Mouse (Mus musculus) effector memory CD4-positive, alpha-beta T cell, adult 7 months (primary cell): ENCODE results near the gene Slc25a36. TPM values are rescaled to one million over a fixed set of nuclear protein-coding genes. Genes with fewer than 3 reads are reported as not detected.

Experiments used
- polyA plus RNA-seq: library from polyadenylated mRNA; unstranded; fragments of 100-300 nt; shearing (Covaris generic); gene quantifications from one replicate; pipeline ENCODE4 v1.2.1, GENCODE M21; 2017

Slc25a36 gene
- 149 TPM for polyA plus RNA-seq

DNA sequence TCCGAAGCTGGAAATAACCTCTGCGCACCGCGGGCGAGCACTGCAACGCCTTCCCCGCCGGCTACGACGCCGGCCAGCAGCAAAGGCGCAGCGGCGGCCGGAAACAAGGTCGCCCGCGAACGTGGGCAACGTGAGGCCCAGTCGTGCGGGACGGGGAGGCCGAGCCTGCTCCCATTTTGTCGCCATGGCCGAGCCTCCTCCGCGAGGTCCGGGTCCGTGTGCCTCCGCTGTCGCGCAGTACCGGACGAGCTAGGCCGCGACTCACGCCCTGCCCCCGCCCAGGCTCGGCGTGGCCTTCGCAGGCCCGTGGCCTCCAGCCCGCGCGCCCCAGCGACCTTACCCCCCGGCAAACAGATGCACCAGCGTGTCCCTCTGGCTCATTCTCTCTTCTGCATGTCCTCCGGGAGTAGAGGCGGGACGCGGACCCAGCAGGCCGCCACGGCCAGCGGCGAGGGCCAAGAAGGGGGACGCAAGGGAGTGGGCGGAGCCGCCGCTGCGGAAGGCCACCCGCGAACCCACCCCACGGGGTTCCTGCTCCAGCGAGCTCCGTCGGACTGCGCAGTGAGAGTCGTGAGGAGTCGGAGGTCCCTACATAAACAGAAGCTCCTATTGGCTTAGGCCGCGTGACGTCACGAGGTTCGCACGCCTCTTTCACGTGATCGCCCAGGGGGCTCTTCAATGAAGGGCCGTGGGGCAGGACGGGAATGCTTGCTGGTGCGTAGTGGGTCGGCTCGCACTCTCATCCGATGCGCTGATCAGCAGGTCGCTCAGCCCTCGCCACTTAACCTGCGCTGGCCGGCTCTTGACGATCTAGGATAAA lies at the start of gene Slc25a36:
TSS of gene Slc25a36 (minus strand) at position 587 of the 820 bp plus-strand sequence.

Other genes starting within 250 kb of the Slc25a36 start
- 33.0 TPM for gene Pxylp1, start 218.5 kb downstream of the Slc25a36 start, polyA plus RNA-seq
- 0.26 TPM for gene Spsb4, start 92.3 kb downstream of the Slc25a36 start, polyA plus RNA-seq